Mouse (Mus musculus): ENCODE data around the gene Mfsd2a.

GRCm38 (mm10) chr4:122998537-122999262 lies 37.7 kb upstream of the Mfsd2a start:
- TF ChIP-seq CTCF (IDR thresholded peaks at IDR 0.05; ENCODE audit: low read depth, low read length) (no peak), POLR2A (IDR thresholded peaks at IDR 0.05; ENCODE audit: insufficient read depth, low read length) (no peak)

Data from ES-Bruce4 (cell line).